Mouse (Mus musculus) CD8-positive naive resting alpha-beta T cell, adult 2 months (primary cell): ENCODE results near the gene Samd4b.
"Not testable (repeated sequence)": the region's sequence is repeated elsewhere in the genome, so short reads cannot be mapped to it uniquely, and the experiment has no call there.

Source experiments
- DNase-seq, 2 experiments: peaks; one replicate each; pipeline ENCODE4 v3.0.0; 2022; ENCODE audit warnings: low read depth in 2 of 2, low spot score in 2 of 2

The Samd4b gene

DNA sequence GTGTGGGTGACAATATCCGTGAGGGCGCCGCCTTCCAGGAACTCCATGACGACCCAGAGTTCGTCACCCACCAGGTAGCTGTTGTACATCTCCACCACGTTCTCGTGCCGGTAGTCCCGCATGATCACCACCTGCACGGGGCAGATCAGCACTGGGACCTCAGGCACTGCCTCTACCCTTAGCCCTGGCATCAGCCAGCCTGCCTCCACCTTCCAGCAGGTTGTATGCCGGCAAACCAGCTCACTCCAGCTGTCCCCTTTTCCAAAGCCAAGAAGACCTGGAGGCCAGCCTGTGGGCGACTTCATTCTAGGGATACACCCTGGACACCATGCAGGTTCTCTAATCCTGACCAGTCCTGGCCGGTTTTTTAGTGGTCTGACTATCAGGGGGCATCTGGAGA is 35.0 kb downstream of the Samd4b start:
- no peak for DNase-seq

DNA sequence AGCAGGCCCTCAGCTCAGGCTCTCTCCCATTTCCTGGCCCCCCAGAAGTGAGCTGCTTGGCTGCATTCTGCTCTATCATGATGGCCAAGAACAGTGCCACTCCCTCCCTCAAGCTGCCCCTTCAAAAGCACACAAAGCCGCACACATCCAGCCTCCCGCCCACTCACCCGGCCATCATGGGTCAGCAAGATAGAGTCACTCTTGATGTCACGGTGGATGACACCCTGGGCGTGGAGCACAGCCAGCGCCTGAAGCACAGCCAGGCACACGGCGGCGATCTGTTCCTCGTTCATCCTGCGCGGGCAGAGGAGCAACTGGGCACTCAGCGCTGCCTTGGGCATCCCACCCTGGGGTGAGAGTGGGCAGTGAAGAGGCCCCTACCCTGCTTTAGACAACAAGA is 35.6 kb downstream of the Samd4b start:
- DNase-seq = no peak

DNA sequence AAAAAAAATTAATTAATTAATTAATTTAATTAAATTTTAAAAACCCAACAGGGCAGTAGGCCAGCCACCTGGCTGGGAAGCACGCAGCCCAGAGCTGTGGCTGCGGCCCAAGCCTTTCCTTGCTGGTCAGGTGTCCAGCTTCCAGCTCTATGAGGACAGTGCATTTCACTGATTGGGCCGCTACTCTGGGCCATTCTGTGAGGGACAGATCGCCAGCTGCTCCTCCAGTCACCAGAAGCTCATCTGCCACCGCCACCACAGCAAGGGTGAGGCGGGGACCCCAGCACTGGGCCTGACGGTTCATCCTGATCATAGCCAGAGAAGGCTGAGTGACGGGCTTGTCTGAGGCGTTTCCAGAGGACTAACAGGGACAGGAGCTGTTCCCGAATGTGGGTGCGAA is 36.0 kb downstream of the Samd4b start:
- DNase-seq = no peak

DNA sequence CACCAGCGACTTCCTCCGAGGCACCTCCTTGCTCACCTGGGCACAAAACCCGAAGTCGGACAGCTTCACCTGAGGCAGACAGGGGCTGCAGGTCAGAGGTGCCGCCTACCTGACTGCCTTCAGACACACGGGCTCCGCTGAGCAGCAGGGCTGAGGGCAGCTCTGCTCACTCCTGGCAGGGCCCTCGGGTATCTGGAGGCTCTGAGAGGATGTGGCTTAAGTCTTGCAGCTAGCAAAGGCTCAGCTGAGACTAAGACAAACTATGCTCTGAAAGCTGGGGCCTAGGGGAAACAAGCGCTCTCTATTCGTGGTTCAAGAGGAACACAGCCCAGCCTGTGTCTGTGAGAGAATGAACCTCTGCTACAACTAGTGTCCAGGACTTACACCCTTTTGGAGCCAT is 37.1 kb downstream of the Samd4b start:
- no peak for DNase-seq

DNA sequence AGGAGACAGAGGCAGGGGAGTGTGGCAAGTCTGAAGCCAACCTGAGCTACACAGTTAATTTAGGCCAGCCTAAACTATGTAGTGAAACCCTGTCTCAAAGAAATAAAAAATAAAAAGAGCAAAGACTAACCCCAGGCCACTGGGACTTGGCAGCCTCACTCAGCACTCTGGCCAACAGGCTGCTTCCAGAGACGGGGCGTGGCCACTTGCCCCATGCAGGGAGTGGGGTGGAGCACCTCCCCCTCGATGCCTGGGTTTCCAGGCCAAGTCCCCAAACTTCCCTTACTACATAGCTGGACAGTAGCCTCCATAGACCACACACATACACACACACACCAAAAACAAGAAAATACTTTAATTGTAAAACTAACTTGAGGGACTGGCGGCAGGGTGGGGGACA is 39.5 kb downstream of the Samd4b start:
- no peak for DNase-seq

DNA sequence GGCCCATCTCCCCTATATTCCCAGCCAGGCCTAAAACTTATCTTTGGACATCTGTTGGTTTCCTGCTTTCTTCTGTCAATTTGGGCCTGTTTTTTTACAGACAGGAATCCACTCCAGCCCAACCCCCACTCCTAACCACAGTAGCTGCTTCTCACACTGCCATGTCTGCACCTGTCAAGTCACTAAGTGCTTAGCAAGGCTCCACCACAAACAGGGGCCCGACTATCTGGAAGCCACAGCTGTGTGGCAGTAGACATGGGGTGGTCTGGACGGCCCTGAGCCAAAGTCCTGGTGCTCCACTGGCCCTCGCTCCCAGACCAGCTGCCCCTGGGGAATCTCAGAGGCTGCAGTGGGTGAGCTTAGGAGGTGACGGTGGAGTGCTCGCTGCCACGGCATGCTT is 40.2 kb downstream of the Samd4b start:
- DNase-seq = peak in 1 of 2 experiments; percentile 27

DNA sequence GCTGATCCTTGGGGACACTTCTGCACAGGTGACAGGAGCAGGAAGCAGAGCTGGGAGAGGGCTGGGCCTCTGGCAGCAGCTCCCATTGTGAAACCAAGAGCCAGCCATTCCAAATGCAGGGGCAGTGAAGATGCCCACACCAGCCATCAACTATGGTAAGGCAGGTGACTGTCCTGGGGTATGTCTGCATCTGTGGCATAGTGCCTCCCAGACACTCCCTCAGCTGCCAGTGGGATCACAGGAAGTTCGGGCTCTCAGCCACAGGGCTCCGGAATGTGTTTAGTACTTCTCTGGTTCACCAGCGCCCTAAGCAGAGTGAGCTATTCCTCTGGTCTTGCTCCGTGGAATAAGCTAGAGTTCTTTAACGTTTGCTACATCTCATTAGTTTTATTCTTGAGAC is 40.9 kb downstream of the Samd4b start:
- DNase-seq = no peak

DNA sequence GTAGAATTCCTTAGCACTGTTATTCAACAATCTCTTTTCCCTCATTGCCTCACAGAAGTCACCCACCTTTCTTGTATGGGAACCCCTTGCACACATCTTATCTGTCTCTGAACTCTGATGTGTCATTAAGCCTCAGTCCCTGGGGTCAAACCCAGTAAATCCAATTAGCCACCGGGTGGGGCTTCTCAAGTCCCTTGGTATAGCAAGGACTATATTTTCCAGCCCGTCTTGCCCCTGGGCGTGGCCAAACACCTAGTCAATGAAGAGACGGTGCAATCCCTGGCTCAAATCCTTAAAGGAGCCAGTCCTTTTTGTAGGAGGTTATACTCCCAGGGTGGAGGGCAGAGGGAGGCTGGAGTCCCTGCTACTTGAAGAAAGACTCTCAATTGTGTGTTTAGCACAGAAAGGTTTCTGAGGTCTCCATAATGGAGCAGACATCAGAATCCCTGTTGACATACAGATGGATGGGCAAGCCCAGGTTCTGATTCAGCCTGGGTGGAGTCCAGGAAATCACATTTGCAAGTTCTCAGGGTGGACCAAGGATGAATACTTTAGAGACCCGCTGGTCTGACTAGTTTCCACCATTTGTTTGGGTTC is 41.9 kb downstream of the Samd4b start:
- no peak for DNase-seq

DNA sequence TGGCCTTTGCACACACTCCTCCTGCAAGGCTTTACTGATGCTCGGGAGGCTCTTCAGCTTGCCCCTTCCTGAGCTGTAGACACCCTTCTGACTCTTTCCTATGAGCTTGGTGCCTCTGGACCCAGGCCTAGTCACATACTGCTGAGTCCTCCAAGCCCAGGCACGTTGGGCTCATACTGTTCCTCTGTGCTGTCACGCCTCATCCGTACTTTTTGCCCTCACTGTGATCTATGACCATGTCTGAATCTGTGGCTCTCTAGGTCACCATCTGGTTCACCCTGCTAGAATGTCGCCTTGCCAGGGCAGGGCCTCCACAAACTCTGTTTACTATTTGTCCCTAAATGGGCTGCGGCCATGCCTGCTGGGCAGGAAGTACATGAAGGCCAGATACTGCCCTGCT is 44.9 kb downstream of the Samd4b start:
- no peak for DNase-seq

DNA sequence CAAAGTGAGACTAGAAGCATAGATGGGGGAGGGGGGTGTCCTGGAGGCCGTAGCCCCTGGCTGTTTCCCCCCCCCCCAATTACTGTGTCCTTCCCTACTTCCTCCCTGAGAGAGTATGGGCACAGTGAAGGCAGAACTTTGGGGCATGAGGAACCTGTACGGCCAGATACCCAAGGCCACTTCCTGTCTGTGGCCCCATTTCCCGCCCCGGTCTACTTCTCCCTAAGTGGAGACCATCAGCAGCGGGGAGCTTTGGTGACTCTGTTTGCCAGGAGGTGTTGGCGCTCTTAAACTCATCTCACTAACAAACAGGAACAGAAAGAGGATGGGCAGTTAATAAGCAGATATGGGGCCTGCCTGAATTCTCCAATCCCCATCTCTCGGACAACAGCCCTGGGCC is 50.3 kb downstream of the Samd4b start:
- DNase-seq = no peak

DNA sequence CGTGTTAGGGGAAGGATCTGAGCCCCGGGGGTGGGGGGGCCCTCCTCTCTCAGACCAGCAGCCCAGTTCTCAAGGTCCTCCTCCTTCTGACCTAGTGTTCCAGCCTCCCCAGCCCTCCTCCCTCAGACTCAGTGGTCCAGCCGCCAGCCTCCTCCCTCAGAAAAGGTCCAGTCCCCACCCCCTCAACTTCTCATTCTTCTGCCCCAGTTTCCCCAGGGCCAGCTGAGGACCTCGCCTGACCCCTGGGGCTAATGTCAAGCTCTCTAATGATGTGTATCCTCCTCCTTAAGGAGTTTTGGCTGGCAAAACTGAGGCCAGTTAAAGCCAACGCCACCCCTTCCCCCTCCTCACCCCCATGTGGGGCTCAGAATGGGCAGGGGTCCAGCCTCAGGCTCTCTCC is 50.8 kb downstream of the Samd4b start, which contains the start of gene Nccrp1:
Gene Nccrp1 (minus strand): TSS at position 101 of the 400 bp plus-strand sequence.
- DNase-seq = no peak

DNA sequence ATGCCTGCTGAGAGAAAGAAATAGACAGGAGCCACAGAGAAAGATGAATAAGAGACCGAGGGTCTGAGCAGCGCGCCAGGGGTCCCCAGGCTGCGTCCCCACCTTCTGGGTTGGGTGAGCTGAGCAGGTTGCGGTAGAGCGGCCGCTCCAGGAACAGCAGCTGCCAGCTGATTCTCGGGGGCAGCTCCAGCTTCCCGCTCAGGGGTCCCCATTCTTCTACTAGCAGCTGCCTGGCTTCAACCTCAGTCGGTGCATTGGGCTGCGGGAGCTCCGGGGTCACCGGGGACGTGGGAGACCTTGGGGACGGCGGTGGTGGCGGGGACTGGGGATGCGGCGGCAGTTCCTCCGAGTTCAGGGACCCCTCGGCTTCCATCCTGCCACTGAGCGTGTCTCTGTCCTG is 51.3 kb downstream of the Samd4b start:
- DNase-seq = no peak

DNA sequence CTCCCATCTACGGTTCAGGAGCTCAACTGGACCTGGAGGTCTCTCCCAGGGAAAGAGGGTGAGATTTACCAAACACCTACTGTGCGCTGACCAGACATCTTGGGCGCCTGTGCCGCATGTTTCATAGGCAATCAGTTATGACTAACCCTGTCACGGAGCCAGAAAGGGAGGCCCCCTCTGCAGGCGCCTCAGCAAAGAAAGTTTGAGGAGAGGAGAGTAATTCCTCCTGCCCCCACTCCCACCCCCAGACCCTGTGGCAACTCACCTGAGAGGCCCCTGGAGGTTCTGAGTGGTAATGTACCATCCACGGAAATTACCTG is 52.1 kb downstream of the Samd4b start:
- no peak for DNase-seq

DNA sequence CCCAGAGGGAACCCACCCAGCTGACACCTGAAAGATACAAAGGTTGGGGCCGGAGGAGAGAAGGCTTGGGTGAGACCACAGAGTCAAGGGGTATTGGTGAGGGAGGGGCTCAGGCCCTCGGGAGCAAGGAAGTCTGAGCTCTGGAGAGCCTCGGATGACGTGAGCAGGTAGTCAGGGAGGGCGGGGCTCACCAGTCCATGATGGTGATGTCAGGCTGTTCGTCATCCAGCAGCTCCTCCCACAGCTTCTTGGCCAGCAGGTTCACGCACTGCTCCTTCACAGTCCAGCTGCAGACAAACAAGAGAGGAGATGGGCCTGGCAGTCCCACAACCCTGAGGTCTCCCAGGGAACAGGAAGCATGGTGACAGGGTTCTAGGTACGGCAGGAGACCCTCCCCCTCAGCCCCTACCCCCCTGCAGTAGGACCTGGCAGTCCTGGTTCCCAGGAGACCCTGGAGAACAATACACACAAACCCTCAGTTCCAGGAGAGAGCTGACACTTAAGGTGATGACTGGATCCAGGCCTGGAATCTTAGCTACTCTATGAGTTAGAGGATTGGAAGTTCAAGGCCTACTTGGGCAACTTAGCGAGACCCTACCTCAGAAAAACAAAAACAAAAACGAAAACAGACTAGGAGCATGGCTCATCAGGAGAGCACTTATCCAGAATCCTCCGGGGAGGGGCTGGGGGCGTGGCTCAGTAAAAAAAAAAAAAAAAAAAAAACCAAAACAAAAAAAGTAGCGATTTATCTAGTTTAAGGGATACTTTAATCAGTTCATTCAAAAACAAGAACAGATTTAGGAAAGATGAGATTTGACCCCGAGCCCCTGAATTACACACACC is 52.7 kb downstream of the Samd4b start:
- no peak for DNase-seq

DNA sequence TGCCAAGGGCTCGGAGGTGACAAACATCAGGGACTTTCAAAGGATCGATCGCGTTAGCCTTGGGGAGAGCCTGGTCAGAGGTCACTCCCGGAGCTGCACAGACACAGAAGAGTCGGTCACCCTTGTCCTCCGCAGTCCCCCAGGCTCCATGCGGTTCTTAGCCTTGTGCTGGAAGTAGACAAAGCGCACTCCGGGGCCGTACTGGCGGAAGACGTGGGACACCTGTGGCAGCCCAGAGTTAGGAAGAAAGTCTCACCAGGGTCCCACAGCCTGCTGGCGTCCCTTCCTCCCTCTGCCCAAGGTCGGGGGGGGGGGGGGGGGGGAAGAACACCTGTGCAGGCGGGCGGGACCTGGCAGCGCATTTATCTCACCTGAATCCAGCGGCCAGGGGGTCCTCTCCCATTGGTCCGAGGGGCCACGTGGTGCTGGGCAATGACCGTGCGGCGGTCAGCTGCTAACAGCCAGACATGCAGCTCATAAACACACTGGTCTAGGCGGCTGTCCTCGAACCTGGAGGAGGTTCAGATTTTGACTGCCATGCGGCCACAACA is 53.8 kb downstream of the Samd4b start:
- no peak for DNase-seq

DNA sequence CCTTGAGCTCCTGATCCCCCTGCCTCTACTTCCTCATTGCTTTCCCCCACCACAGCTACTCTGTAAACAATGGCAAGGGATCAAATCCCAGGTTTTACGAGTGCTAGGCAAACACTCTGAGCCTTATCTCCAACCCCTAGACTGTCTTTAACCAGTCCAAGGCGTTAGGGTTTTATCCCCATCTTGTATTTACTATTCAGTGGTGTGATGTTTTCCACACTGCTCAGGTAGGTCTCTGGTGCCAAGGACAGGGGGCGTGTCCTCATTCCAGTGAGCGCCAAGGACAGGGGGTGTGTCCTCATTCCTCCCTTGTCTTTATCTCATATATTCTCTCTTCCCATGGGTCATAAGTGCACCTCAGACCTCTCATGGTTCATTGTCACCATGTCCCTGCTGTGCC is 57.4 kb downstream of the Samd4b start, which contains the start of gene Sycn:
Gene Sycn (plus strand): TSS at position 360 of the 400 bp plus-strand sequence.
- DNase-seq = no peak

DNA sequence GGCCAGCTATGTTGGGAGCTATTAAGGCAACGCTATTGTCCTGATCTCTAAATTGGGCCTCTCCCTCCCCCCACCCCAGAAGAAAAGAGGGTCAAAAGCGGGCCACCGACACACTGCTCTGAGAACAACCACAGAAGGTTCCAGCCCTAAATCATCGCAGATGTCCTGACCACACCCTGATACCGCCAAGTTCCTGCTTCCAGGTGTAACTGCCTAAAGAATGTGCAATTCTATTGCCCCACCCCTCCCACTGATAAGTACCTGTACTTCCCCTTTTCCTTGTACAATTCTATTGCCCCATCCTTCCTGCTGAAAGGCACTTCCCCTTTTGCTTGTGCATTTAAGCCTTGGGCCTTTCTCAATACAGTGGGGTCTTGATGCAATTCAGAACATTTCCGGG is 59.1 kb downstream of the Samd4b start:
- DNase-seq = not testable (repeated sequence)

DNA sequence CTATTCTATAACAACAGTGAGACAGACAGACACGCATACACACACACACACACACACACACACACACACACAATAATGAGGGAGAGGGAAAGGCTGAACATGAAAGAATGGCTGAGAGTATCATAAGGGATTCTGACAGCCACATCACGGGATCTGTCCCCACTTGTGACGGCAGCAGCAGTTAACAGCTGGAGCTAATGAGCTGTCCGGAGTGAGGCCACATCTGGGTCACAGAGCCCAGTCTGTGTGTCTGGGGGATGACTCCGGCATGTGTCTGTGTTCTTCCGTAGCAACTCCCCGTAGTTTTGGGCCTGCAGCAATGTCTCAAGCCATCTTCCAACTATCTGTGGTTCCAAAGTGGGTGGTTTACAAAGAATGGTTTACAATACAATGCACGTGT is 65.9 kb downstream of the Samd4b start:
- DNase-seq = no peak

DNA sequence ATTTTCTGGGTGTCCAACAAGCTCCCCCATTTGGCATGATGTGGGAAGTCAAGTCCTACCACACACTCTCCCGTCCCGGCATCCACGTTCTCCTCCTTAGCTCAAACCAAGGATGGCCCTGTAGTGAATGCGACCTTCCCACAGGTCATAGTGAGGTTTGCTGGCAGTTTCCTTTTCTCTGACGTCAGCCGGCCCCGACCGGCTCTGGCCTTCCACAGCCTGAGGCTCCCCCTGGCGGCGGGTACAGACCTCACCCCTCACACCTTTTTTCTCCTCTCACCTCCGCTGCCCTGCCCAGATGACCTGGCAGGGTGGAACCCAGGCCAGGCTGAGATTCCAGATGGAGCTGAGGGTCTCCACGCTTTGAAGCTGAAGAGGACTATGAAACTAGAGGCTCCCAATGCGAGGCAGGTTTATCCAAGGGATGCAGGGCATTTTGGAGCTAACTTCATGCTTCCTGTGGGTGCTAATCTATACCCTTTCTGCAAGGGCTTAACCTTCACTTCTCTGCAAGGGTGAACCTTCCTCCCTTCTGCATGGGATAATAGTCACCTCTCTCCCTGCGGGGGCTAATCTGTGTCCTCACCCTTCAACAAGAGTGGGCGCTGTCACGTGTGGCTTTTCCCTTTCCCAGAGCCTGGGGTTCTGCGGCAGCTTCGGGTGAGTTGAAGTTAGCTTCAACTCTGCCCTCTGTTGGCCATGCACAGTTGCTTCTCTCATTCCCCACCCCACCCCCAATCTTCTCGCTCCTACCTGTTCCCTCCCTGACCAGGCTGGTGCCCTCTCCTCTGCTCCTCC is 69.8 kb downstream of the Samd4b start:
- DNase-seq = peak; percentile 75 to 85

DNA sequence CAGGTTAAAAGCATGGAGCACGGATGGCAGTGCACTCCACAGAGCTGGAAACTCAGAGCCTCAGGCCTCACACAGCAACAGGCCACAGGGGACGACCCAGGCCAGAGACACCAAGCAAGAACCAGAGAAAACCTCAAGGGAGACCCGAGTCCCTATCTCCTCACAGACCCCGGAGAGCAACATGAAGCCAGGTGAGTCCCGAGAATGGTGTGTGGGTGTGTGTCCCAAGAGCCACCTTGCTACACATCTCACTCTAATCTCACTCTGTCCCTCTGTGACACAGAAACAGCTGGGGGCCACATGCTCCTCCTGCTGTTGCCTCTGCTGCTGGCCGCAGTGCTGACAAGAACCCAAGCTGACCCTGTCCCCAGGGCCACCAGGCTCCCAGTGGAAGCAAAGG is 75.4 kb downstream of the Samd4b start, which contains the start of gene Ifnl3:
Gene Ifnl3 (plus strand): TSS at position 301 of the 400 bp plus-strand sequence.
- not testable (repeated sequence) for DNase-seq

DNA sequence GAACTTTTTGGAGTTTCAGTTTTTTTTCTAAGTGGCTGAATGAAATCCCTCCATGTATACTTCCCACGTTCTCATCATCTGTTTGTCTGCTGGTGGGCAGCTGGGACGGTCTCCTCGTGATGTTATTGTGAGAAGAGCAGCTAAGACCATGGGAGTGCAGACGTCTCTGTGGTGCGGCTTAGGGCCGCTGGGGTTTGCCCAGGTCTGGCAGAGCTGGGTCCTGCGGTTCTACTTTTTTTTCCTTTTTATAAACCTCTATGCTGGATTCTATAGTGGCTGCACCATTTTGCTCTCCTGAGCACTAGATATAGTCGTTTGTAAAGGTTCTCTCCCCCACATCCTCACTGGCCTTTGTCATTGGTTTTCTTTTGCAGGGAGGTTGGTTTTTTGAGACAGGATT is 86.5 kb downstream of the Samd4b start:
- no peak for DNase-seq
